Mouse (Mus musculus) forebrain, postnatal 0 days (tissue): ENCODE measurements around the gene Gm17571. TPM values are rescaled to one million over a fixed set of nuclear protein-coding genes. Genes with fewer than 3 reads are reported as not detected.

Experiments
- ATAC-seq: fragments of 200-750 bp; cut with Nextera tagmentation; 2 replicates; pipeline ENCODE4 v1.8.0; 2017; ENCODE audit warnings: mild to moderate bottlenecking, moderate library complexity
- DNase-seq: peaks from one replicate; pipeline ENCODE4 v3.0.0-alpha.2; 2015
- H3K27ac ChIP-seq: fragments of 300-500 bp; sonication (generic); 2 replicates; pipeline ENCODE4 v1.5.1; 2014; ENCODE audit warnings: low read depth, mild to moderate bottlenecking, antibody characterized with exemption, low read length, moderate library complexity, mixed read lengths
- H3K27me3 ChIP-seq: fragments of 300-500 bp; sonication (generic); 2 replicates; pipeline ENCODE4 v1.6.1; 2014; ENCODE audit warnings: mild to moderate bottlenecking, low read length, mixed read lengths; ENCODE audit not compliant: insufficient read depth
- H3K36me3 ChIP-seq: fragments of 300-500 bp; sonication (generic); 2 replicates; pipeline ENCODE4 v1.6.1; 2014; ENCODE audit warnings: mild to moderate bottlenecking, moderate library complexity; ENCODE audit not compliant: insufficient read depth
- H3K4me1 ChIP-seq: fragments of 300-500 bp; sonication (generic); 2 replicates; pipeline ENCODE4 v1.6.1; 2014; ENCODE audit warnings: antibody characterized with exemption; ENCODE audit not compliant: insufficient read depth
- H3K4me2 ChIP-seq: fragments of 300-500 bp; sonication (generic); 2 replicates; pipeline ENCODE4 v1.6.1; 2014; ENCODE audit warnings: low read depth, mild to moderate bottlenecking, moderate library complexity
- H3K4me3 ChIP-seq: fragments of 300-500 bp; sonication (generic); 2 replicates; pipeline ENCODE4 v1.5.1; 2014; ENCODE audit warnings: low read depth, low read length, mixed read lengths
- H3K9ac ChIP-seq: fragments of 300-500 bp; sonication (generic); 2 replicates; pipeline ENCODE4 v1.6.1; 2014; ENCODE audit warnings: mild to moderate bottlenecking
- H3K9me3 ChIP-seq: fragments of 300-500 bp; sonication (generic); 2 replicates; pipeline ENCODE4 v1.6.1; 2016; ENCODE audit warnings: low read length
- CTCF ChIP-seq: sonication (generic); IDR thresholded peaks from 2 replicates; pipeline ENCODE4 v1.5.1; 2016; ENCODE audit warnings: antibody characterized with exemption, control low read depth, low read depth
- WGBS: fragments of 180-500 bp; shearing (Covaris S2); extraction: QIAGEN DNeasy Blood & Tissue Kit; methylation state at CpG from one replicate; pipeline ENCODE4 v1.1.7; 2014; 5-methylcytosine and 5-hydroxymethylcytosine counted together
- polyA plus RNA-seq: library from polyadenylated mRNA; unstranded; fragments of >200 nt; fragmentation: Nextera tagmentation; extraction: Ambion mirVana; gene quantifications from 2 replicates; pipeline ENCODE4 v1.2.1, GENCODE M21; 2015
- total RNA-seq: library from RNA; depleted of rRNA; stranded (reverse); fragments of >200 nt; gene quantifications from 2 replicates; pipeline ENCODE4 v1.2.3, GENCODE M21; 2014

The Gm17571 gene
- total and polyA plus RNA-seq, 2 experiments from 2014 or later: not detected

DNA sequence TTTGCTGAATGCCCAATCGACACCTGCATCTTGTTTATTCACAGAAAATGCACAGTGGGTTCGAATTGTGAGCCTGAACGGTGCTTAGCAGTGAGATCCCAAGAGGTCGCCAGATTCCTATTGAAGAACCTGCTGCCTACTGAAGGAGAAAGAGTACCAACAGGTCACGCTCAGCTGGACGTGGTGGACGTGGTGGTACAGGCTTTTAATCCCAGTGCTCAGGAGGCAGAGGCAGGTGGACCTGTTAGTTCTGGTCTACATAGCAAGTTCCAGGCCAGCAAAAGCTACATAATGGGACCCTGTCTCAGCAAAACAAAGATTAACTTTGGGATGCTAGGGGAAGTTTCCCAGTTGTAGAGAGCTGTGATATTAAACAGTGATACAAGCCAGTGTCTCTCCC lies 21.2 kb upstream of the Gm17571 start:
- Histone ChIP-seq H3K9me3 (no peaks in the 10 kb centered on the region), H3K4me2 (no peak overlapping the region), H3K36me3 (no peaks in the 10 kb centered on the region), H3K27me3 (no peaks in the 10 kb centered on the region), H3K4me3 (no peak overlapping the region), H3K4me1 (no peaks in the 10 kb centered on the region), H3K9ac (no peak overlapping the region), H3K27ac (no peak overlapping the region)
- DNase-seq: no peak
- no peak for ATAC-seq
- TF ChIP-seq CTCF: no peak
- 74% methylated on average over 7 of the region's 7 CpGs for WGBS

DNA sequence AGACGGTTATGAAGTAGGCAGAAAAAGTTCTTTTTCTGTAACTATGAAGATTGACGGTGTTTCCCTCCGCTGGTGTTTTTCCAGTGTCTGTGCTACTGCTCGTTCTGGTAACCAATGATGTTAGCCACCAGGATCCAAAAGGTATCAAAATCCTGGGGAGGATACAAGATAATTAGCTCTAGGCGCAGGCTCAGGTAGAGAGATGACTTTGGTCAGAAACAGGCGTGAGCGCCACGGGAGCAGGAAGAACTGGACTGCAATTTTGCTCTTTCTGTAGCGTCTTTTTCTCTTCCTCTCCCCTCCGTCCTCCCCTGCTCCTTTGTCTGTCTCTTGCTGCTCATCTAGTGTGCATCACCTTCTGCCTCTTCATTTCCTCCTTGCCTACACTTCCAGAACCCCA lies 20.3 kb upstream of the Gm17571 start:
- no peak for DNase-seq
- H3K9me3 ChIP-seq: no peaks in the 10 kb centered on the region
- H3K36me3 ChIP-seq: no peaks in the 10 kb centered on the region

GRCm38 (mm10) chr9:13466351-13466750 lies 19.8 kb upstream of the Gm17571 start:
- no peak overlapping the region for H3K4me2 ChIP-seq
- no peaks in the 10 kb centered on the region for H3K9me3 ChIP-seq
- ATAC-seq (no peak), DNase-seq (no peak)
- H3K27ac ChIP-seq: no peak overlapping the region
- TF ChIP-seq CTCF: no peak
- no peak overlapping the region for H3K4me3 ChIP-seq
- no peak overlapping the region for H3K9ac ChIP-seq
- WGBS: 88% methylated on average over 4 of the region's 4 CpGs
- H3K36me3 ChIP-seq: no peaks in the 10 kb centered on the region
- H3K27me3 ChIP-seq: no peaks in the 10 kb centered on the region
- no peaks in the 10 kb centered on the region for H3K4me1 ChIP-seq

More for the DNA sequence above, 20.3 kb upstream of the Gm17571 start:
- 86% methylated on average over 10 of the region's 10 CpGs for WGBS
- H3K4me3 ChIP-seq: no peak overlapping the region
- ATAC-seq: no peak
- H3K9ac ChIP-seq: no peak overlapping the region
- no peak overlapping the region for H3K4me2 ChIP-seq
- no peak overlapping the region for H3K27ac ChIP-seq
- TF ChIP-seq CTCF: no peak
- no peaks in the 10 kb centered on the region for H3K27me3 ChIP-seq
- H3K4me1 ChIP-seq: no peaks in the 10 kb centered on the region

GRCm38 (mm10) chr9:13465358-13466020 lies 18.9 kb upstream of the Gm17571 start:
- ATAC-seq (no peak), DNase-seq (no peak)
- TF ChIP-seq CTCF: no peak
- Histone ChIP-seq H3K4me1 (no peaks in the 10 kb centered on the region), H3K9ac (no peak overlapping the region), H3K36me3 (no peaks in the 10 kb centered on the region), H3K4me3 (no peak overlapping the region), H3K27me3 (no peaks in the 10 kb centered on the region), H3K27ac (no peak overlapping the region), H3K4me2 (no peak overlapping the region), H3K9me3 (no peaks in the 10 kb centered on the region)
- 83% methylated on average over 4 of the region's 4 CpGs for WGBS

DNA sequence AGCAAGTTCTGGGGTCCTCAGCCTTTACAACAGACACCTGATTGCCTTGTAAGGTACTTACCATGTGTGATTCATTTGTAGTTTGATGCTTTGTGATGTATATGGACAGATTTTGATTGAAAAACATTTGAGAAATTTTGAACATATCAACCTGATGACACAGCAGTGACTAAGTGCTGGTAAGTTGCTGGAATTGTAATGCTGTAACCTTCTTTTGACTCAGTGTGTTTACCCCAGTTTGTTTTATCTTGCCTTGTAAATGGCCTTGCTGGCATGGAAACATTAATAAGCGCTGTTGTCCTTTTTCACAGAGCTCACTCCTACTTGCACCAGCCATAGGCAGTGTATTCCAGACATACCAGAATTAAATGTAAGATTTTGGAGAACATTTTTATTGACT lies 14.4 kb upstream of the Gm17571 start:
- TF ChIP-seq CTCF: no peak
- 92% methylated on average over 1 of the region's 1 CpGs for WGBS
- Histone ChIP-seq H3K9me3 (no peaks in the 10 kb centered on the region), H3K27me3 (no peaks in the 10 kb centered on the region), H3K4me2 (no peak overlapping the region), H3K4me1 (no peaks in the 10 kb centered on the region), H3K4me3 (no peak overlapping the region), H3K9ac (no peak overlapping the region), H3K36me3 (no peaks in the 10 kb centered on the region), H3K27ac (no peak overlapping the region)
- DNase-seq (no peak), ATAC-seq (no peak)

- H3K9ac ChIP-seq: no peak overlapping the region
- no peaks in the 10 kb centered on the region for H3K9me3 ChIP-seq
- TF ChIP-seq CTCF: no peak
- WGBS: 88% methylated on average over 3 of the region's 3 CpGs
- ATAC-seq (no peak), DNase-seq (no peak)
- no peak overlapping the region for H3K4me3 ChIP-seq
- H3K4me2 ChIP-seq: no peak overlapping the region
- no peak overlapping the region for H3K27ac ChIP-seq
- no peaks in the 10 kb centered on the region for H3K36me3 ChIP-seq
- no peaks in the 10 kb centered on the region for H3K4me1 ChIP-seq
- H3K27me3 ChIP-seq: no peaks in the 10 kb centered on the region
Observed at GRCm38 (mm10) chr9:13460012-13460411, 13.5 kb upstream of the Gm17571 start.

DNA sequence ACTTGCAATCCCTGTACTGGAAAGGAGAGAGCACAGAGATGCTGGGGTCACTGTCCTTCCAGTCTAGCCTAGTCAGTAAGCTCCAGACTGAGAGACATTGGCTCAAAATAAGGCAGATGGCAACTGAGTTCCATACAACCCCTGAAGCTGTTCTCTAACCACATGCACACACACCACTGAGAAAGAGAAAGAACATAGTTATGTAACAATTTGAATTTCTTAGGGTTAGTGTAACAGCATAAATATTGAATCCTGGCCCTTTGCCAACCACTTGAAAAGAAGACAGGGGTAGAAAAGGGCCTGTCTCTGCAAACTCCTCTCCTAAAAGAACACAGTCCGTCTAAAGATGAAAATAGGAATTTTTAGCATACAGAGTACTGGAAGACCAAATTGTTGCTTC lies 12.8 kb upstream of the Gm17571 start:
- H3K27me3 ChIP-seq: no peaks in the 10 kb centered on the region
- ATAC-seq (no peak), DNase-seq (no peak)
- H3K27ac ChIP-seq: no peak overlapping the region
- H3K36me3 ChIP-seq: no peaks in the 10 kb centered on the region
- H3K4me2 ChIP-seq: no peak overlapping the region
- no peak overlapping the region for H3K9ac ChIP-seq
- WGBS: 37% methylated on average over 1 of the region's 1 CpGs
- no peaks in the 10 kb centered on the region for H3K4me1 ChIP-seq
- no peak for TF ChIP-seq CTCF
- no peak overlapping the region for H3K4me3 ChIP-seq
- no peaks in the 10 kb centered on the region for H3K9me3 ChIP-seq

DNA sequence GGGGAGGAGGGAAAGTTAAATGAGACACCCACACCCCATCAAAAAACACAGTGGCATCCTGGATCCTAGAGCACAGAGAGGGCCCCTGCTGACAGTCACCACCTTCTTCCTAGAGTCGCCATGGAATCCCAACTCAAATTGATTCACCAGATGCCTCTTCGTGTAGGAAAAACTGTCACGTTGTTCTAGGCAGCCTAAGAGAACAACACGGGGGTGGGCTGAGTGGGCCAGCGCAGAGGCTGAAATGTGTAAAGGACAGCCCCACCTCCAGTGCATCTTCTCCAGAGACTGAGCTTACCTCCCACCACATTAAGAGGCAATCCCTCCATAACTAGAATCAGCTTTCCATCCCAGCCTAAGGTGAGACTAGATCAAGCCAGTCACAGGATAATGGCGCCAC lies 11.2 kb upstream of the Gm17571 start:
- TF ChIP-seq CTCF: no peak
- no peaks in the 10 kb centered on the region for H3K27me3 ChIP-seq
- H3K4me2 ChIP-seq: no peak overlapping the region
- WGBS: 90% methylated on average over 6 of the region's 6 CpGs
- ATAC-seq (no peak), DNase-seq (no peak)
- H3K9ac ChIP-seq: no peak overlapping the region
- H3K4me3 ChIP-seq: no peak overlapping the region
- H3K9me3 ChIP-seq: no peaks in the 10 kb centered on the region
- no peaks in the 10 kb centered on the region for H3K36me3 ChIP-seq
- H3K27ac ChIP-seq: no peak overlapping the region
- no peaks in the 10 kb centered on the region for H3K4me1 ChIP-seq
